Mouse (Mus musculus) myocyte (in vitro differentiated cells): Measurements from ENCODE around the gene Emilin1.

ENCODE experiments used
- E2F4 ChIP-seq: IDR thresholded peaks from one replicate; pipeline ENCODE4 v1.6.1; 2011; ENCODE audit warnings: mild to moderate bottlenecking, control low read depth, moderate library complexity; ENCODE audit not compliant: insufficient read depth
- MAX ChIP-seq: IDR thresholded peaks from one replicate; pipeline ENCODE4 v1.6.1; 2011; ENCODE audit warnings: low read depth, mild to moderate bottlenecking, control low read depth
- MYOG ChIP-seq, 3 experiments: IDR thresholded peaks; one replicate each; pipeline ENCODE4 v1.6.1; 2011; ENCODE audit warnings: control low read depth in 2 of 3, low read depth in 2 of 3, mild to moderate bottlenecking in 2 of 3; ENCODE audit not compliant: insufficient read length in 2 of 3, control insufficient read depth in 1 of 3, insufficient read depth in 1 of 3
- POLR2A ChIP-seq: IDR thresholded peaks from one replicate; pipeline ENCODE4 v1.6.1; 2011; ENCODE audit warnings: low read depth, mild to moderate bottlenecking, control low read depth, moderate library complexity; ENCODE audit not compliant: insufficient read length
- POLR2AphosphoS2 ChIP-seq: IDR thresholded peaks from one replicate; pipeline ENCODE4 v1.6.1; 2011; ENCODE audit warnings: low read depth, control low read depth; ENCODE audit not compliant: insufficient read length
- TCF3 ChIP-seq: IDR thresholded peaks from one replicate; pipeline ENCODE4 v1.6.1; 2011; ENCODE audit warnings: low read depth, control low read depth; ENCODE audit not compliant: insufficient read length
- USF1 ChIP-seq: IDR thresholded peaks from one replicate; pipeline ENCODE4 v1.6.1; 2011; ENCODE audit warnings: low read depth, mild to moderate bottlenecking, control low read depth, moderate library complexity

DNA sequence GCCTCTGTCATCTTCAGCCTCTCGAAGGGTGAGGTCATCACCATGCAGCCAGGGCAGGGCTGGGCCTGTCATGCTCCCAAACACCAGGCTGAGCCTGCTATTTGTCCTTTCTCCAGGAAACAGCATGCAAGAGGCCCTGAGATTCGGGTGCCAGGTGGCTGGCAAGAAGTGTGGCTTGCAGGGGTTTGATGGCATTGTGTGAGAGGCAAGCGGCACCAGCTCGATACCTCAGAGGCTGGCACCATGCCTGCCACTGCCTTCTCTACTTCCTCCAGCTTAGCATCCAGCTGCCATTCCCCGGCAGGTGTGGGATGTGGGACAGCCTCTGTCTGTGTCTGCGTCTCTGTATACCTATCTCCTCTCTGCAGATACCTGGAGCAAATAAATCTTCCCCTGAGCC is 17.6 kb downstream of the Emilin1 start:
- TF ChIP-seq POLR2AphosphoS2 (peak; percentile 11), E2F4 (no peak), POLR2A (no peak), USF1 (no peak), MAX (no peak), MYOG (IDR thresholded peaks at IDR 0.05; ENCODE audit: control insufficient read depth in 1 of 3, insufficient read depth in 1 of 3, insufficient read length in 2 of 3, low read depth in 2 of 3) (peak in 2 of 3 experiments; percentile 72 to 87), TCF3 (peak; percentile 51)
